8 mouse cellular contexts compared by ENCODE assay signal in genomic region chr9:110333135-110333895, GRCm38 (mm10). TPM values are rescaled to one million over a fixed set of nuclear protein-coding genes. Genes with fewer than 3 reads are reported as not detected.
DNase-seq lines count a peak whose midpoint lies in the region; ATAC-seq lines count a peak whose summit lies in the region.

TSS of gene Scap (plus strand) at chr9:110333288.

- DNase-seq in CD4-positive helper T cell, adult 2 months (ENCODE audit: low read depth, low spot score), result peak; percentile 95
- peak; percentile 64 for DNase-seq in brain, embryonic 18.5 days (ENCODE audit: low read depth, low spot score)
- peak; percentile 98 for DNase-seq in kidney, postnatal 10 days
- peak; percentile 94 to 97 for DNase-seq in natural killer cell, adult 2 months (ENCODE audit: low spot score in 2 of 2)

- 1% methylated on average over 68 of the region's 78 CpGs for WGBS in heart, embryonic 13.5 days
- WGBS in liver, embryonic 12.5 days (ENCODE audit: insufficient replicate concordance), result under 1% methylated on average over 75 of the region's 78 CpGs
- 0% methylated on average over 60 of the region's 78 CpGs for WGBS in stomach, embryonic 15.5 days

- H3K27me3 ChIP-seq in heart, embryonic 13.5 days (replicated peaks), result no peaks in the 10 kb centered on the region
- no peaks in the 10 kb centered on the region for H3K27me3 ChIP-seq in liver, embryonic 12.5 days (replicated peaks)
- H3K27me3 ChIP-seq in stomach, embryonic 15.5 days (replicated peaks), result no peaks in the 10 kb centered on the region

- H3K36me3 ChIP-seq in heart, embryonic 13.5 days, result no peaks in the 10 kb centered on the region
- no peaks in the 10 kb centered on the region for H3K36me3 ChIP-seq in liver, embryonic 12.5 days
- no peaks in the 10 kb centered on the region for H3K36me3 ChIP-seq in stomach, embryonic 15.5 days

- H3K4me3 ChIP-seq in heart, embryonic 13.5 days, result peak within 1 kb of the TSS; percentile 78
- peak within 1 kb of the TSS; percentile 87 for H3K4me3 ChIP-seq in liver, embryonic 12.5 days
- H3K4me3 ChIP-seq in stomach, embryonic 15.5 days (replicated peaks), result peak within 1 kb of the TSS; percentile 90

- H3K27ac ChIP-seq in heart, embryonic 13.5 days (replicated peaks), result peak within 1 kb of the TSS; percentile 49; the same call in 1 of the 2 replicates
- H3K27ac ChIP-seq in liver, embryonic 12.5 days, result peak within 1 kb of the TSS; percentile 72
- H3K27ac ChIP-seq in stomach, embryonic 15.5 days, result 0 out of 2 replicates have a peak within 1 kb of the TSS, but pooled peaks have one; percentile 21

- no peaks in the 10 kb centered on the region for H3K9me3 ChIP-seq in heart, embryonic 13.5 days
- H3K9me3 ChIP-seq in liver, embryonic 12.5 days (replicated peaks), result no peaks in the 10 kb centered on the region
- no peaks in the 10 kb centered on the region for H3K9me3 ChIP-seq in stomach, embryonic 15.5 days

- peak; percentile 95 for ATAC-seq in erythroid progenitor cell, adult 5-6 weeks (replicated peaks; ENCODE audit: low FRiP score, poor library complexity, severe bottlenecking)
- ATAC-seq in heart, embryonic 13.5 days (ENCODE audit: extremely low read depth, insufficient number of reproducible peaks, low FRiP score, low TSS enrichment), result peak; percentile 87
- ATAC-seq in liver, embryonic 12.5 days, result peak; percentile 93
- peak; percentile 91 for ATAC-seq in stomach, embryonic 15.5 days (ENCODE audit: insufficient read depth, low FRiP score, low read depth)

- H3K4me1 ChIP-seq in heart, embryonic 13.5 days, result peaks cover 31% of the 10 kb centered on the region
- peaks cover 54% of the 10 kb centered on the region for H3K4me1 ChIP-seq in liver, embryonic 12.5 days
- H3K4me1 ChIP-seq in stomach, embryonic 15.5 days, result peaks cover 10% of the 10 kb centered on the region; the same call in 1 of the 2 replicates

- H3K9ac ChIP-seq in heart, embryonic 13.5 days, result peak within 1 kb of the TSS; percentile 86
- H3K9ac ChIP-seq in liver, embryonic 12.5 days, result peak within 1 kb of the TSS; percentile 88
- H3K9ac ChIP-seq in stomach, embryonic 15.5 days, result peak within 1 kb of the TSS; percentile 51

- H3K4me2 ChIP-seq in heart, embryonic 13.5 days, result peak within 1 kb of the TSS; percentile 86
- peak within 1 kb of the TSS; percentile 96 for H3K4me2 ChIP-seq in liver, embryonic 12.5 days
- peak within 1 kb of the TSS; percentile 80 for H3K4me2 ChIP-seq in stomach, embryonic 15.5 days

RNA-seq across cellular contexts. Expression of gene Scap, which starts in this region (rescaled TPM):
- 6.3 and 6.5 TPM in 2 replicates for total RNA-seq in erythroid progenitor cell, adult 5-6 weeks (2015; ENCODE audit: low replicate concordance)
- 2.8 and 6.0 TPM in 2 replicates for total RNA-seq in erythroid progenitor cell, adult 5-6 weeks (2017; ENCODE audit: low replicate concordance)
- 18.2 and 19.9 TPM in 2 replicates for polyA plus RNA-seq in heart, embryonic 13.5 days (2015; fragmentation: Nextera tagmentation; extraction: Ambion mirVana)
- polyA plus RNA-seq in liver, embryonic 12.5 days (2016; fragmentation: Nextera tagmentation; extraction: Ambion mirVana), result 28.6 and 28.7 TPM in 2 replicates
- polyA plus RNA-seq in stomach, embryonic 15.5 days (2015; fragmentation: Nextera tagmentation; extraction: Ambion mirVana), result 38.1 and 38.5 TPM in 2 replicates

Comparison
In these comparisons a context has a peak if more than half of its experiments do, and no peak if none do; other contexts are left out.
1. Peak in every context shown above with its lines: DNase-seq, ATAC-seq, H3K4me3 ChIP-seq and H3K27ac ChIP-seq.
2. H3K27ac ChIP-seq: peak in every context shown above with its lines; median percentile 72 in liver, embryonic 12.5 days; 49 in heart, embryonic 13.5 days; 21 in stomach, embryonic 15.5 days.